Mouse (Mus musculus) bone marrow, adult 2 months (tissue): ENCODE data around the gene Cyth1.

Experiments
- CTCF ChIP-seq: fragments of 200-500 bp; IDR thresholded peaks from 2 replicates; pipeline ENCODE4 v1.5.1; 2011; ENCODE audit warnings: low read length, control low read depth; ENCODE audit not compliant: control insufficient read depth, insufficient read depth
- POLR2A ChIP-seq: fragments of 200-500 bp; IDR thresholded peaks from 2 replicates; pipeline ENCODE4 v1.6.1; 2011; ENCODE audit warnings: low read depth, mild to moderate bottlenecking, control low read depth, low read length, borderline replicate concordance; ENCODE audit not compliant: control insufficient read depth

DNA sequence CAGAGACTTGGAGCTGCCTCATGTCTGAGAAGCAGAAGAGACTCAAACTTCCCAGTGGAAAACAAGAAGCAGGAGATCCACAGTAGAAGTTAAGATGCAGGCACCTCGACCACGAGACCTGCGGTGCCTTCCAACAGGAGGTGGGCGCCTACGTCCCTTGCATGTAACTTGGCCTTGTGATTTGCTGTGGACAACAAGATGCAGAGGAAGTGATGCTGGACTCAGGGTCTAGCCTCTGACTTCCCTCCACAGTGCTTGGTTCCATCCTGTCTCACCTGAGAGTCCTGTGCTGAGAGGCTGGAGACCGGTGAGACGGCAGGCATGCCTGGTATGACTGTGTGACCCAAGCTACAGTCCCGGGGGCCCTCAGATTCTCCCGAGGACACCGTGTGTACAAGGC, 101.9 kb downstream of the Cyth1 start:
- TF ChIP-seq CTCF (no peak), POLR2A (no peak)
